Mouse (Mus musculus) G1E (cell line): Measurements from ENCODE around the gene Wdr4. TPM values are rescaled to one million over a fixed set of nuclear protein-coding genes. Genes with fewer than 3 reads are reported as not detected.
A peak's percentile ranks its signal among the peaks of the same experiment; 100 is the strongest.

Source experiments
- ATAC-seq: 2 replicates; pipeline ENCODE4 v1.8.0; 2016; ENCODE audit warnings: mild to moderate bottlenecking; ENCODE audit not compliant: insufficient number of reproducible peaks, poor library complexity, low FRiP score, severe bottlenecking; ENCODE audit errors: extremely low read depth
- DNase-seq: peaks from one replicate; pipeline ENCODE4 v3.0.0; 2012; ENCODE audit warnings: low spot score
- H3K27me3 ChIP-seq: 2 replicates; pipeline ENCODE4 v1.6.1; 2012; ENCODE audit warnings: mild to moderate bottlenecking, low read length, inconsistent platforms; ENCODE audit not compliant: insufficient read depth
- H3K36me3 ChIP-seq: replicated peaks from 2 replicates; pipeline ENCODE3; 2012; ENCODE audit warnings: mild to moderate bottlenecking, inconsistent platforms
- H3K4me1 ChIP-seq: 2 replicates; pipeline ENCODE4 v1.6.1; 2012; ENCODE audit warnings: low read depth, low read length, inconsistent platforms, mixed read lengths; ENCODE audit not compliant: insufficient read depth
- H3K4me3 ChIP-seq: 2 replicates; pipeline ENCODE4 v1.5.1; 2012; ENCODE audit warnings: low read depth, mild to moderate bottlenecking, inconsistent platforms, low read length, moderate library complexity, mixed read lengths
- H3K9me3 ChIP-seq: replicated peaks from 2 replicates; pipeline ENCODE4 v1.6.1; 2012; ENCODE audit warnings: inconsistent platforms
- CTCF ChIP-seq: IDR thresholded peaks from 2 replicates; pipeline ENCODE4 v1.5.1; 2012; ENCODE audit warnings: low read depth, low read length, inconsistent platforms, mixed read lengths
- GATA1 ChIP-seq: IDR thresholded peaks from 2 replicates; pipeline ENCODE4 v1.6.1; 2012; ENCODE audit warnings: borderline replicate concordance, low read length, inconsistent platforms, mixed read lengths
- GATA2 ChIP-seq: IDR thresholded peaks from 2 replicates; pipeline ENCODE4 v1.6.1; 2012; ENCODE audit warnings: low read depth, low read length, inconsistent platforms, borderline replicate concordance
- POLR2AphosphoS5 ChIP-seq: IDR thresholded peaks from 2 replicates; pipeline ENCODE4 v1.6.1; 2012; ENCODE audit warnings: low read depth, low read length, inconsistent platforms; ENCODE audit not compliant: insufficient replicate concordance
- TAL1 ChIP-seq: conservative IDR thresholded peaks from 2 replicates; pipeline ENCODE4 v1.6.1; 2012; ENCODE audit warnings: low read depth, low read length, inconsistent platforms, mixed read lengths
- polyA plus RNA-seq: library from polyadenylated mRNA; stranded (reverse); fragments of >175 nt; gene quantifications from 2 replicates; pipeline ENCODE4 v1.2.3, GENCODE M21; 2012
- total RNA-seq, 2 experiments: library from RNA; stranded (forward) in 1 of 2; stranded (reverse) in 1 of 2; fragments of 200-1000 nt in 1 of 2; fragments of >200 nt in 1 of 2; fragmentation: Nextera tagmentation in 1 of 2; gene quantifications; 2 replicates each; pipeline ENCODE4 v1.2.3; 2014 to 2017

Wdr4 gene
- total and polyA plus RNA-seq, 3 experiments = 18.4 to 51.0 (median 21.2) TPM

DNA sequence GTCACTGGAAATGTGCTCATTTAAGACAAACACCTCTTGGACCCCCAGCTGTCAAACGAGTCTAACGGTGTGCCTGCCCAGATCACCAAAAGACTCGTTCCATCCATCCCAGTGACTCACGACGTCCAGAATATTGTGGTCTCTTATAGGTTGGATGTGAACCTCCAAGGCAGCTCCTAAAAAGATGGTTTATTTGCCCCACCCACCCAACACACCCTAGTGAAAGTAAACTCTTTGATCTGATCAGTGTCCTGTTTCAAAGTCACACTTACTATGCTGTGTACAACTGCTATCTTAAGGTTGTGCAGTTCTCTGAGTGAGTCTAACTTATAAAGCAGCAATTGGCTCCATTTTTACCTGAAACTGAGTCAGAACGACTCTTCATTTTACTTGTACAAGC lies 7.2 kb downstream of the Wdr4 start:
- TF ChIP-seq GATA2 (no peak), POLR2AphosphoS5 (no peak), CTCF (no peak), TAL1 (no peak), GATA1 (no peak)

DNA sequence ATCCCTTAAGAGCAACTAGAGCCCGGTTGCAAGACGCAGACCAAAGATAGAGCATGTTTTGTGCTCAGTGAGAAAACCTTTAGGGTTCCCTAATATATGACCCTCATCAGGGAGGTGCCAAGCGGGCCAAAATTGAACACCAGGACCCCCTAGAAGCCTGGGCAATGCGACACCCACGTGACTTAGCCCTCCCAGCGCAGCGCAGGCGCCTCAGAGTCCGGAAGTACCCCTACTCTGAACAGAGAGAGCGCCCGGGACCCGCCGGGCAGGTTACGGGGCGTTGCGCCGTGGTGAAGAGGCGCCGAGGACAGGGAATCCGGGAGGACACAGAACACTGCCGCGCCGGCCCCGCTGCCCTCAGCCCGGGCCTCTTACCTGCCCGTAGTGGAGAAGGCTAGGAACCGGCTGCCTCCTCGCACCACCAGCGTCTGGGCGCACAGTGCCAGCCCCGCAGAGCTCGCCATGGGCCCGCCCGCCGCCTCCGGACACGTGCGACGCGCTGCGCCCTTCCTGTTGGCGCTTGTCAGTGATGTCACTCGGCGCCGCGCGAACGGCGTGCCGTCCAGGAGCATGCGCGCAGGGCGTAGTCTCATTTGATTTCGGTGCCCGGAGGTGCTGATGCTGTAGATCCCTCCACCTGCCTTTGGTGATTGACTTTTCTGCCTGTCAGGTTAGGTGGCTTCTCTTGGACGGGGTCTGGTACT lies 7.8 kb downstream of the Wdr4 start:
- peak; percentile 77 for ATAC-seq
- H3K36me3 ChIP-seq = peaks cover 48% of the 10 kb centered on the region
- peaks cover 45% of the 10 kb centered on the region for H3K4me1 ChIP-seq
- peak overlapping the region; percentile 91 for H3K4me3 ChIP-seq
- TF ChIP-seq GATA2 = no peak
- no peak for TF ChIP-seq TAL1
- no peak for TF ChIP-seq POLR2AphosphoS5
- no peak for TF ChIP-seq GATA1
- TF ChIP-seq CTCF = no peak
- peak; percentile 77 for DNase-seq
- no peaks in the 10 kb centered on the region for H3K9me3 ChIP-seq
- no peaks in the 10 kb centered on the region for H3K27me3 ChIP-seq

More for the DNA sequence above, 7.2 kb downstream of the Wdr4 start:
- Histone ChIP-seq H3K9me3 (no peaks in the 10 kb centered on the region), H3K27me3 (no peaks in the 10 kb centered on the region), H3K36me3 (peaks cover 41% of the 10 kb centered on the region), H3K4me3 (peak overlapping the region; percentile 91), H3K4me1 (peaks cover 39% of the 10 kb centered on the region)
- ATAC-seq (no peak), DNase-seq (no peak)

DNA sequence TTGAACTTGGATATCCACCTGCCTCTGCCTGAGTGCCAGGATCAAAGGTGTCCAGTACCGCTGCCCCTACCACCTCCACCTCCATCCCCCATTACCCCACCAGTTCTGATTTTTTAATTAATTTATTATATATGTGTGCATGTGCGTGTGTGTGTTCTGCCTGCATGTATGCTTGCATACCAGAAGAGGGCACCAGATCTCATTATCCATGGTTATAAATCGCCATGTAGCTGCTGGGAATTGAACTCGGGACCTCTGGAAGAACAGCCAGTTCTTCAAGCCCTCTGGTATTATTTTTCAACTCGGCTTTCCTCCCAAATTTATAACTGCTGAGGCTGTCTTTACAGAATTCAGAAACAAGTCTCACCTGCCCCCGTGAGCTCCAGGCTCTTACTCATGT lies 8.8 kb downstream of the Wdr4 start:
- Histone ChIP-seq H3K36me3 (peaks cover 58% of the 10 kb centered on the region), H3K27me3 (no peaks in the 10 kb centered on the region), H3K4me1 (peaks cover 52% of the 10 kb centered on the region), H3K9me3 (no peaks in the 10 kb centered on the region), H3K4me3 (peak overlapping the region; percentile 91)
- ATAC-seq (no peak), DNase-seq (no peak)
- TF ChIP-seq GATA1 (no peak), GATA2 (no peak), CTCF (no peak), POLR2AphosphoS5 (no peak), TAL1 (no peak)

DNA sequence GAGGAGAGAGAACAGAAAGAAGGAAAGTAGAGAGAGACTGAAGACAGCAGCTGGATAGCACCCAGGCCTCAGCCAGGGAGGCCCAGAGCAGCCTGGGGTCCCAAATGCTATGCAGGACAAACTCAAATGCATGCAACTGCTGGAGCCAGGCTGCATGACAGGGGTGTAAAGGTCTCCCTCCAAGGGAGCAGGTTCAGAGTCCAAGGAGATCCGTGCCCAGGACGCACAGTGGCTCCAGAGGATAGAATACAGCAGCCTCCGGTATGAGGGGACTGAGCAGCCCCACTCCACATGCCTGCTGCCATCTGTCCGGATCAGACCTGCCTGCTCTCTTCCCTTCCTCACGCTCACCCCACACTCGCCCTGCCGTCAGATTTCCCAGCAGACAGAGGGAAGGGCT lies 13.5 kb downstream of the Wdr4 start:
- H3K4me1 ChIP-seq = peaks cover 73% of the 10 kb centered on the region
- TF ChIP-seq CTCF = no peak
- TF ChIP-seq POLR2AphosphoS5 = no peak
- TF ChIP-seq TAL1 = no peak
- TF ChIP-seq GATA1 = no peak
- TF ChIP-seq GATA2 = no peak
- DNase-seq (no peak), ATAC-seq (no peak)
- H3K4me3 ChIP-seq = no peak overlapping the region
- no peaks in the 10 kb centered on the region for H3K27me3 ChIP-seq
- H3K36me3 ChIP-seq = peaks cover 97% of the 10 kb centered on the region
- H3K9me3 ChIP-seq = no peaks in the 10 kb centered on the region

DNA sequence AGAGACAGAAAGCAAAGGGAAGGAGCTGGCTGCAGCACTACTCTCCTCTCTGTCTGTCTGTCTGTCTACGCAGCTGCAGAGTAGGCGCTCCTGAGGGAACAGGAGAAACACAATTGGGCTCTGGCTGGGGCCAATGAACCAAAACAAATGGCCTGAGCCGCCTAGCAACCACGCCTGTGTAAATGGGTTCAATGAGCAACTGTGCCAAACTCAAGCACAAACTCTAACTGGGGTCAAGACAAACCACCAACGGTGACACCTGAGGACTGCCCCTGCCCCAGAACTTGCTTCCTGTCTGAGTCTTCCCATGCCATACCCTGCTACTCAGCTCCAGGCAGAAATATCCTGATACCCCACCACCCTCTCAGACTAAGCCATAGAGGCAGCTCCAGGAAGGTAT lies 14.8 kb downstream of the Wdr4 start:
- Histone ChIP-seq H3K4me3 (no peak overlapping the region), H3K36me3 (peaks cover 100% of the 10 kb centered on the region), H3K27me3 (no peaks in the 10 kb centered on the region), H3K4me1 (peaks cover 61% of the 10 kb centered on the region), H3K9me3 (no peaks in the 10 kb centered on the region)
- DNase-seq (no peak), ATAC-seq (no peak)
- TF ChIP-seq POLR2AphosphoS5 (no peak), GATA1 (no peak), TAL1 (no peak), CTCF (no peak), GATA2 (no peak)

DNA sequence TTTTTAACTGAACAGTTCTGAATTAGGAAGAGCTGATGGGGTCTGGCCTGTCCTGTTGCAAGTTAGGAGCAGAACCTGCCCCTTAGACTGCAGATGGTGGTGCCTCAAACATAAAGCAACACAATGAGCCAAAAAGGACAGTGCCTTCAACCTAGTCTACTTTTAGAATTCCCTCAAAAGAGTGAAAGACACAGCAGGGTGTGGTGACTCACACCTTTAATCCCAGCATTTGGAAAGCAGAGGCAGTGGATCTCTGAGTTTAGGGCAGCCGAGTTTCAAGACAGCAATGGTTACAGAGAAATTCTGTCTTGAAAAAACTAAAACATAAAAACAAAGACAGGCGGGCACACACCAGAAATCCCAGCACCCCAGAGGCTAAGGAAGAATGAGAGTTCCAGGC lies 15.8 kb downstream of the Wdr4 start:
- H3K36me3 ChIP-seq = peaks cover 100% of the 10 kb centered on the region
- peaks cover 53% of the 10 kb centered on the region for H3K4me1 ChIP-seq
- H3K27me3 ChIP-seq = no peaks in the 10 kb centered on the region
- H3K4me3 ChIP-seq = no peak overlapping the region
- DNase-seq = no peak
- TF ChIP-seq GATA2 (no peak), POLR2AphosphoS5 (no peak), TAL1 (no peak), GATA1 (no peak), CTCF (no peak)
- no peak for ATAC-seq
- H3K9me3 ChIP-seq = no peaks in the 10 kb centered on the region
